Mouse (Mus musculus) adrenal gland, adult 8-10 months (tissue): ENCODE data around the gene Gm21970. TPM values are rescaled to one million over a fixed set of nuclear protein-coding genes. Genes with fewer than 3 reads are reported as not detected.

ENCODE experiments used
- DNase-seq: peaks from one replicate; pipeline ENCODE4 v3.0.0; 2022
- total RNA-seq, 4 experiments: library from RNA; stranded (reverse); gene quantifications; 2 replicates each; pipeline ENCODE4 v1.2.4; 2022

Gm21970 gene
- total RNA-seq = under 1 TPM in 1 of 4 experiments, not detected in 3; 0.54 TPM

DNA sequence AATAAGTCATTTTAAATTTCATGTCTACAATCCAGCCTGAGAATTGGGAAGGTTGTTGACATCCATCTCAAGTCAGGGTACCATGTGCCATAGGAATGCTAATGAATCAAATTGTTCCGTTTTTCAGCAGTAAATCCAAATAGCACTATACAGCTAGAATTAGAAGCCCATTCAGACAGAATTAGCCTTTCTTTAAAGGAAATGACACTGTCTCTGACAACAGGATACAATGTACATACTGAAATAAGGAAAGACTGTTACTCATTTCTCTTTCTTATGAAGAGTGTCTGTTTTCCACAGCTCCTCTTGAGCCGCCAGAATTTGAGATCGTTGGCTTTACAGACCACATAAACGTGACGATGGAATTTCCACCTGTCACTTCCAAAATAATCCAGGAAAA is at the start of gene Gm21970:
TSS of gene Gm21970 (plus strand) at position 301 of the 400 bp plus-strand sequence.
- no peak for DNase-seq

- DNase-seq = no peak
Measured at GRCm38 (mm10) chr16:91346491-91346890, 45.0 kb upstream of the Gm21970 start.

DNA sequence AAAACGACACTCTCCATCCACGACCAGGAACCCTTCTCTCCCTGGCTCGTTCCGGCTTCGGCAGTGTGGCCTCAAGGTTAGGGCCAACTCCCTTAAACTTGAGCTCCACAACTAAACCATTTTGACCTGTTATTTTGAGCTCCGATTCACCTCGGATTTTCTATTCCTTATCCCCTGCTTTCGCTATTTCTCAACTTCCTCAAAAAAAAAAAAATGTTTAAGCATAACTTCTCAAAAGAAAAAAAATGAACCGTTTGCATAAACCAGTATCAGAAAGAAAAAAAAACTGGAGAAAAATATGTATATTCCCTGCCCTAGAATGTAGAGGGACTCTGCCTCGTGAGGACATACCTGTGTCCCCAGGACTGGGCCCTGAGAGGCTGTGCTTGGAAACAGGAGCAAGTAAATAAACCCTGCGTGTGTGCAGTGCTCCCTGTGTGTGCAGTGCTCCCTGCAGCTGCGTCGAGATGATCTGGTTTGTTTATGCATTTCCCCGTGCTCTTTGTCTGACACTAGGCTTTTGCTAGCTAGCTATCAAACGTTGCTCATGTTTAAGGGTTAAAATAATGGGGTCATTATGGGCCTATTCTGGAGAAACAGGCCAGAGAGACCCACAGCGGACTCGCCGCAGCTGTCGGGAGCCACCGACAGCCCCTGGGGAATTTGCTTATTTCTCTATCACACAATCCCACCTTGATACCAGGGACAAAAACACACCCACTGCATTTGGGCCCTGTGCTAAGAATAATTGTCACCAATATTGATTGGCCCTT is 43.8 kb upstream of the Gm21970 start:
- no peak for DNase-seq

GRCm38 (mm10) chr16:91348264-91348565 is 43.3 kb upstream of the Gm21970 start:
- no peak for DNase-seq

GRCm38 (mm10) chr16:91348588-91349330 is 42.8 kb upstream of the Gm21970 start:
- DNase-seq = no peak

DNA sequence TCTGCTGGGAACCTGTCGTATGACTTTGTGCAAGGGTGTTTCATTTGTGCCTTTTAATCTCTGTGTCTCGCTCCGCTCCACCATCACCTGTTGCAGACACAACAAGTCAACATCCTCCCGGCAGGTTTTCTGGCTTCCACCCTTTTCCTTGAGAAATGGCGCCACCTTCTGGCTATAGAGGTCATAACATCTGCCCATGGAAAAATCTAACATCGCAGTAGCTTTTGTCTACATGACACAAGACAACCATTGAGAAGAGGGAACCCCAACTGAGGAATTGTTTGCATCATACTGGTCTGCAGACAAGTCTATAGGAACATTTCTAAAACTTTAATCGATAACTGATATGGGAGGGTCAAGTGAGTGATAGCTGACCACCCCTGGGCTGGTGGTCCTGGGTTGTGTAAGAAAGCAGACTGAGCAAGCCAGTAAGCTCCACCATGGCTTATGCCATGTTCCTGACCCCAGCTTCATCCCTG is 39.4 kb upstream of the Gm21970 start:
- no peak for DNase-seq

GRCm38 (mm10) chr16:91352749-91353148 is 38.8 kb upstream of the Gm21970 start:
- no peak for DNase-seq

DNA sequence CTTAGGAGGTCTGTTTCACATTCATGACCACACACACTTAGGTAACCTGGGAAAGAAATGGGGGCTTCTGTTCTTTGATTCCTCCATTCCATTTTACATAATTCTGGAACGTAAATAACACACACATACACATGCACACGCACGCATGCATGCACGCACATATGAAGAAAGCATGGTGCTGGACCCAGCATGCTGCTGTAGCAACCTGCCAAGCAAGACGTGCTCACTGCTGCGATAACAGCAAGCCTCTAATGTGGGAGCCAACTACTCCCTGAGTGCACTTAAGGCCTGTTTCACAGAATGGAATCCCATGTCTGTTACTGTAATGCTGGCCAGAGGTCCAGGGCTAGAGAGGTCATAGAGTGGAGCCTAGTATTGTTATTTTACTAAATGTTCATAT is 38.3 kb upstream of the Gm21970 start:
- DNase-seq = no peak

- DNase-seq = no peak
Measured at GRCm38 (mm10) chr16:91353638-91354037, 37.9 kb upstream of the Gm21970 start.

DNA sequence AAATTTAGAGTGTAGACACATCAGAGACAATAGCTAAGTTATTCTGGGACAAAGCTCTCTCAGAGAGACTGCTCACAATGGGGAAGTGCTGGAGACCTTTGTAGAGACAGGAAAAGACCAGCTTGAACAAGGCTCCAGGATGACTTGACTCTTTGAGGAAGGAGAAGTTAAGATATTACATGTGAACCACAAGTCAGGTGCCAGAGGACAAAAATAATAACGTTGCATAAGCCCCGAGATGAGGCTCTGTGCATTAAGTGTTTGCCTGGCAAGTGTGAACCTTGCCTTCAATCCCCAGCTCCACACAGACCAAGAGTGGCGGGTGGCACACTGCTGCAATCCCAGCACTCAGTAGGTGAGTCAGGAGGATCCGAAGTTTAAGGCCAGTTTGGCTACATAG is 36.9 kb upstream of the Gm21970 start:
- DNase-seq = no peak

DNA sequence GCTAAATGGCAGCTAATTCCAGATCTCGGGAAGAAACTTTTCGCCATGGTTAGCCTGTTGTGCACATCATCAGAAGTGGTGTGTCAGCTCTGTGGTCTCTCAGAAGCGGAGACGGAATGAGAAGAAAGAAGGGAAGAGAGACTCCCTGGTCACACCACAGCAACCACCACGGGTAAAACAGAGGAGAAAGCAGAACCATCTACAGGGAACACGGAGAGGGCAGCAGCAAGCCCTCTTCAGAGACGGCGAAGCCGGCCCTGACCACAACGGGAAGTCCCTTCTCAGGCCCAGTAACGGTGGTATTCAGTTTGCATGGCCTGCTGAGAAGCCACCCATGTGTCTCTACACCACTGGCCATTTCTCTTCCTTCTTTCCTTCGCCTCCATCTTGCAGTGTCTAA is 36.4 kb upstream of the Gm21970 start:
- no peak for DNase-seq

DNA sequence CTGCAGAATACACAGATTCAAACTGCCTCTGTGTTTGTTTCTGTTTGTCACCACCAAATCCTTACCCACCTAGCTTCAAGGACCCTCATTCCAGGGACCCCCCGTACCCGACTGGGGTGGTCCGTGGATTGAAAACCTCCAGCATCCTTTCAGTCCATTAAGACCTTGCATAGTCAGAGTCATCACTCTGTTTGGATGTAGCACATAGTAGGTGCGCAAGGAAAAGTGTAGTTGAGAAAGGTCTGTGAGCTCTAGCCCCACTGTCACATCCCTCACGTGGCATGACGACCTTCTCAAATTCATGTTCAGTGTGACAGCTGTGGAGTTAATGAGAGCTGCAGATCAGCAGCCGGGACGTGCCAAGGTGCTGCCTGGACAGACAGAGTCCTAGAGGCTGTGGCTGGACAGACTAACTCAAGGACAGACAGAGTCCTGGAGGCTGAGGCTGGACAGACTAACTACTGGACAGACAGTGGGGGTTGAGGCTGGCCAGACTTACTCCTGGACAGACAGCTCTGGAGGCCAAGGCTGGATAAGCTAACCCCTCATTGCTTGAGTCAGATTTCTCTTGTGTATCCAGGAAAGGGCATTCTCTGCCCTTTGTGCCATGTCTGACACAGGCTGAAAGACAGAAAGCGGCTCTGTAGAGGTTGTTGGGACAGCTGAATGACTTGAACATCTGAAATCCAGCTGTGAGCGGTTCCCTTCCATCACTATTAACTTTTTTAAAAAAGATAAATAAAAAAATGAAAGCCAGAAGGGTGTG is 34.6 kb upstream of the Gm21970 start:
- peak; percentile 62 for DNase-seq

DNA sequence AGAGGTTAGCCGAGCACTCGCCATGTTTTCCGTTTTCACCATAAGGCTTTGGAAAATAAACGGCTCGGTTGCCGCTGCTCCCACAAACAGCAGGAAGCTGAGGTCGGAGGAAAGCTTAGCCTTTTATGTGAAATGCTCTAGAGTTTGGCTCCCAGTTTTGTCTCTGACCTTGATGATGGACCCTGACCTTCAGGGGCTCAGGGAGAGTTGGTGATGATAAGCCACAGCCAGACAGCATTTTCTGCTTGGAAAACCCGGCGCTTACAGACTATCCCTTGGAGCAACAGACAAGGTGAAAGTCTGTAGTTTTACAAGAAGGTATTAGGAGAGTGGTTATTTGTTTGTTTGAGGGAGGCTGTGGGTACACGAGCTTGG is 34.0 kb upstream of the Gm21970 start:
- peak; percentile 76 for DNase-seq

DNA sequence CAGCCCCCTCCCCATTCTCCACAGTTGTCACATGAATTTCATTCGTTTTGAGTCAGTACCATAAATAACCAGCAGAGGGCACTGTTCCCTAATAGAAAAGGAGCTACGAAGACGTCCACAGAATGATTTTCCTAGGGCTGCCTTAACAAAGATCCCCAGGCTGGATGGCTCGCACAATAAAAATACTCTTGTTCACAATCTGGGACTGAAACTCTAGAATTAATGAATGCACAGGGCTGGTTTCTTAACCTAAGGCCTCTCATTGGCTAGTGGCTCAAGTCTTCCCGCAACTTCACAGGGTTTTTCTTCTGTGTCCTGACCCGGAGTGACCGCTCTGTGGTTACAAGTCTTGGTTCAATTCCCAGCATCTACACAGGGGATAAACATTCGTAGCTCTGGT is 33.0 kb upstream of the Gm21970 start:
- no peak for DNase-seq

DNA sequence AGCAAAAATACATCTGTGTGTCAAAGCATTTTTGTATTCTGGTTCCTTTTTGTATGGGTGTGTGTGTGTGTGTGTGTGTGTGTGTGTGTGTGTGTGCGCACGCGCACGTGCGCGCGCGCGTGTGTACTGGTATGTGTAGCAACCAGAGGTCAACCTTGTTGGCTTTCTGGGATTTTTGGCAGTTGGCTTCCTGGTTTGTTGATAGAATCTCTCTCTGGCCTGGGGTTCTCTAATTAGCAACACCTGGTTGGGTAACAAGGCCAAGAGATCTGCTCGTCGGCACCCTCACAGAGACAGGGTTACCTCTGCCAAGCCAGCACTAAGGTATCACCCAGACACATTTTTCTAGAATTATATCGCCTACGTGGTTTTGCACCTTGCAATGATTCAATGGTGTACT is 32.0 kb upstream of the Gm21970 start:
- no peak for DNase-seq

DNA sequence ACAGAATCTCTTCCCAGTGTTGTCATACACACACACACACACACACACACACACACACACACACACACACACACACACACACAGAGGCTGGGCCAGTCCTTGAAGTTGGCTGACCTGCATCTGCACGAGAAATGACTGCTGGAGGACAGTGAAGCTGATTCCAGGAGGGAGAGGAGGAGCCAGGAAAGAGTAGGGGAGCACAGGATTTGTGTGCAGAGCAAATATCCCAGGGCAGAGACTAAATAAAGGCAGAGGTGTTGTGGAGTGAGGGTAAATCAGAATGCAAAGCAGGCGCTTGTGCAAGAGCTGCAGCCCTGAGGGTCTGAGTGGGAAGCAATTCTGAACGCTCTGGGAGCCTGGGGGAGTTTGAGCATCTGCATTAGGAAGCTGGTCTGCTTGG is 31.4 kb upstream of the Gm21970 start:
- DNase-seq = no peak

DNA sequence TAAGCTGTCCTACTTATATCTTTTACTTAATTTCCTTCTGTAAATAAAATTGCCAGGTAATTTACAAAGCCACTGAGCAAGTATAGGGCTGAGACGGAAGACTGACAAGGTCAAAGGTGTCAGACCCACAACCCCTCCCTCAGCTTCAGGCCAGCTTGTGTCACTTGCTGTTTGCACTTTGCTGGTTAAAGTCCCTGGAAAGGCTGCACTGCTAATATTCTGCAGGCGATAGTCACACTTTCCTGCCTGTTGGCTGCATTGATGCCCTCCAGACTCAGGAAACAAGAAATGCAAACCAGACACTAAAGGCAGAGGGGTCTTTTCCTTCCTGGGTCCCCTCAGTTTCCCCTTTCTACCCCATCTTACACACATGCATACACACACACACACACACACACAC is 29.5 kb upstream of the Gm21970 start:
- DNase-seq = no peak

- peak; percentile 65 for DNase-seq
Measured at GRCm38 (mm10) chr16:91362616-91363272, 28.8 kb upstream of the Gm21970 start.

DNA sequence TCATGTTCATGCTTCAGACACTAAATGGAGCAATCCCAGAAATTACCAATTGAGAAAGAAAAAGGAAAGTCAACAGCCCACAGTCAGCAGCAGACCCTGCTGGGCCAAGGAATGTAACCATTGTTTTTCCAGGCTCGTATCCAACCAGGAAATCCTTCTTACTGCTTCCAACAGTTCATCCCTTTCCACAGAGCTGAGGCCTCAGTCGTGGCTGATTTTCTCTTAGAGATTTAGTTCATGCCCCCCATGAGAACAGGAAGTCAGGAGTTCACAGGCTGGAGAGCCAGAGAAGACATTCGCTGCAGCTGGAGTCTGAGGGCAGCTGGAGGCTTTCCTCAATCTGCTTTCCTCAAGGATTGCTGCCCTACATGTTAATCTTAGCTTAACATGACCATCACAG is 28.0 kb upstream of the Gm21970 start:
- no peak for DNase-seq

DNA sequence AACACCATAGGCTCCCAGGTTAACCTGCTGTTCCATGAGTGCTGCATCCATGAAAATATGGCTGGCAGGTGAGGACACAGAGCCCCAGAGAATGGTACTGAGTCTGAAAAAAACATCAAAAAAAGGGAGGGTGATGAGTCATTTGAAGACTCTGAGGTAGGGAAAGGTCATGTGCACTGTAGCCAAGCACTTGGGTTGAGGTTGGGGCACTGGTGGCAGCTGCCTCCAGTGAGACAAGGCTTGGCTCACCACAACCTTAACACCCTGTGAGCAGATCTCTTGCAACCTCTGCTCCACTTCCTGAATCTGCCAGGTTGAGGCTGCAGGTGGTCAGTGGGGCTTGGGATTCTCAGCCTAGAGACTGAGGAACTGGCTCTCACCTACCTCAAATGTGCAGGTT is 25.0 kb upstream of the Gm21970 start:
- DNase-seq = no peak

DNA sequence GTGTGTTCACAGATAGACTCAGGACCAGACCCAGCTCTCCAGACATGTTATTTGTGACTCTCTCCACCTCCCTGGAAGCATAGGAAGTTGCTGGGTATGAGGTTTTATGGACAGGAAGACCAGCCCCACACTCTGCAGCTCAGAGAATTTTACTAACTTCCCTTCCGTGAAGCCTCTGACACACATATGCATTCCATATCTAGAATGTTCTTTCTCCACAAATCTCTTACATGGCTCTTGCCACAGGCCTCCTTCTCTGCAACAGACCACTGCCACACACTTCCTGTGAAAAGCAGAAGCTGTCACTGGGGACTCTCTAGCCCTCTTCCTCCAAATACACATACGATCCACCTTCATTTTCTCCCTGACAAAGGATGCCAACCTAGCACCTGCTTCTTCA is 24.5 kb upstream of the Gm21970 start:
- no peak for DNase-seq

- DNase-seq = peak; percentile 84
Measured at GRCm38 (mm10) chr16:91372577-91373472, 18.7 kb upstream of the Gm21970 start, which contains the start of gene Ifnar2. TSS of gene Ifnar2 (plus strand) at chr16:91372783.
